Mouse (Mus musculus): ENCODE data around the gene Atp11c.

Gene Atp11c

GRCm38 (mm10) chrX:60592598-60592997, at the start of gene Atp11c:
Gene Atp11c (minus strand): TSS chrX:60592698.
- DNase-seq (ENCODE audit: low read depth, low spot score): no peak

GRCm38 (mm10) chrX:60609202-60609601, 16.7 kb upstream of the Atp11c start:
- DNase-seq (ENCODE audit: low read depth, low spot score): peak; percentile 3

GRCm38 (mm10) chrX:60570539-60570938, 22.0 kb downstream of the Atp11c start:
- no peak for DNase-seq (ENCODE audit: low read depth, low spot score)

- DNase-seq (ENCODE audit: low read depth, low spot score): no peak
Observed at GRCm38 (mm10) chrX:60569047-60569446, 23.5 kb downstream of the Atp11c start.

- DNase-seq (ENCODE audit: low read depth, low spot score): no peak
Observed at GRCm38 (mm10) chrX:60555242-60555641, 37.3 kb downstream of the Atp11c start.

GRCm38 (mm10) chrX:60547444-60548304, 44.8 kb downstream of the Atp11c start:
- DNase-seq (ENCODE audit: low read depth, low spot score): no peak

GRCm38 (mm10) chrX:60547098-60547443, 45.4 kb downstream of the Atp11c start:
- DNase-seq (ENCODE audit: low read depth, low spot score): no peak

GRCm38 (mm10) chrX:60545906-60546305, 46.6 kb downstream of the Atp11c start:
- DNase-seq (ENCODE audit: low read depth, low spot score): no peak

- DNase-seq (ENCODE audit: low read depth, low spot score): no peak
Observed at GRCm38 (mm10) chrX:60545444-60545843, 47.1 kb downstream of the Atp11c start.

GRCm38 (mm10) chrX:60544098-60544497, 48.4 kb downstream of the Atp11c start:
- no peak for DNase-seq (ENCODE audit: low read depth, low spot score)

- DNase-seq (ENCODE audit: low read depth, low spot score): no peak
Observed at GRCm38 (mm10) chrX:60542901-60543300, 49.6 kb downstream of the Atp11c start.

- DNase-seq (ENCODE audit: low read depth, low spot score): no peak
Observed at GRCm38 (mm10) chrX:60539149-60539548, 53.3 kb downstream of the Atp11c start, which contains the start of gene Gm7073. Gene Gm7073 (minus strand): TSS chrX:60539249.

GRCm38 (mm10) chrX:60503995-60504394, 88.5 kb downstream of the Atp11c start:
- DNase-seq (ENCODE audit: low read depth, low spot score): no peak

GRCm38 (mm10) chrX:60497750-60498149, 94.7 kb downstream of the Atp11c start:
- DNase-seq (ENCODE audit: low read depth, low spot score): no peak

GRCm38 (mm10) chrX:60495308-60495707, 97.2 kb downstream of the Atp11c start:
- no peak for DNase-seq (ENCODE audit: low read depth, low spot score)

- no peak for DNase-seq (ENCODE audit: low read depth, low spot score)
Observed at GRCm38 (mm10) chrX:60463786-60464185, 128.7 kb downstream of the Atp11c start.

GRCm38 (mm10) chrX:60414563-60415111, 177.9 kb downstream of the Atp11c start:
- no peak for DNase-seq (ENCODE audit: low read depth, low spot score)

- no peak for DNase-seq (ENCODE audit: low read depth, low spot score)
Observed at GRCm38 (mm10) chrX:60405681-60406080, 186.8 kb downstream of the Atp11c start.

GRCm38 (mm10) chrX:60404668-60405044, 187.8 kb downstream of the Atp11c start:
- DNase-seq (ENCODE audit: low read depth, low spot score): peak; percentile 79

GRCm38 (mm10) chrX:60403764-60404667, 188.5 kb downstream of the Atp11c start:
- DNase-seq (ENCODE audit: low read depth, low spot score): no peak

- no peak for DNase-seq (ENCODE audit: low read depth, low spot score)
Observed at GRCm38 (mm10) chrX:60403062-60403763, 189.3 kb downstream of the Atp11c start.

- no peak for DNase-seq (ENCODE audit: low read depth, low spot score)
Observed at GRCm38 (mm10) chrX:60394292-60394691, 198.2 kb downstream of the Atp11c start.
